Mouse (Mus musculus): ENCODE measurements around the gene Foxp1. TPM values are rescaled to one million over a fixed set of nuclear protein-coding genes. Genes with fewer than 3 reads are reported as not detected.

Gene Foxp1
- polyA plus RNA-seq, 1 experiment = 76.1 TPM

- no peak overlapping the region for H3K4me3 ChIP-seq (replicated peaks)
- no peaks in the 10 kb centered on the region for H3K9me3 ChIP-seq
- H3K27me3 ChIP-seq (replicated peaks) = no peaks in the 10 kb centered on the region
- H3K36me3 ChIP-seq (replicated peaks; ENCODE audit: low read length) = no peaks in the 10 kb centered on the region
- peaks cover 33% of the 10 kb centered on the region for H3K4me1 ChIP-seq
- TF ChIP-seq GATA1 (IDR thresholded peaks at IDR 0.05; ENCODE audit: borderline replicate concordance, low read length) (no peak), FLI1 (IDR thresholded peaks at IDR 0.05; ENCODE audit: low read length) (no peak)
Observed at GRCm38 (mm10) chr6:99199277-99199676, 323.2 kb downstream of the Foxp1 start.

GRCm38 (mm10) chr6:99193697-99194096 is 328.8 kb downstream of the Foxp1 start:
- Histone ChIP-seq H3K9me3 (no peaks in the 10 kb centered on the region), H3K4me1 (peaks cover 21% of the 10 kb centered on the region), H3K4me3 (replicated peaks) (no peak overlapping the region), H3K27me3 (replicated peaks) (no peaks in the 10 kb centered on the region), H3K36me3 (replicated peaks; ENCODE audit: low read length) (no peaks in the 10 kb centered on the region)
- no peak for TF ChIP-seq GATA1 (IDR thresholded peaks at IDR 0.05; ENCODE audit: borderline replicate concordance, low read length)
- no peak for TF ChIP-seq FLI1 (IDR thresholded peaks at IDR 0.05; ENCODE audit: low read length)

- Histone ChIP-seq H3K36me3 (replicated peaks; ENCODE audit: low read length) (no peaks in the 10 kb centered on the region), H3K9me3 (no peaks in the 10 kb centered on the region), H3K4me3 (replicated peaks) (no peak overlapping the region), H3K27me3 (replicated peaks) (no peaks in the 10 kb centered on the region), H3K4me1 (peaks cover 25% of the 10 kb centered on the region)
- TF ChIP-seq GATA1 (IDR thresholded peaks at IDR 0.05; ENCODE audit: borderline replicate concordance, low read length) (no peak), FLI1 (IDR thresholded peaks at IDR 0.05; ENCODE audit: low read length) (no peak)
Observed at GRCm38 (mm10) chr6:99191636-99192137, 330.8 kb downstream of the Foxp1 start.

- Histone ChIP-seq H3K9me3 (no peaks in the 10 kb centered on the region), H3K27me3 (replicated peaks) (no peaks in the 10 kb centered on the region), H3K4me3 (replicated peaks) (no peak overlapping the region), H3K36me3 (replicated peaks; ENCODE audit: low read length) (no peaks in the 10 kb centered on the region), H3K4me1 (peaks cover 25% of the 10 kb centered on the region)
- TF ChIP-seq GATA1 (IDR thresholded peaks at IDR 0.05; ENCODE audit: borderline replicate concordance, low read length) (no peak), FLI1 (IDR thresholded peaks at IDR 0.05; ENCODE audit: low read length) (no peak)
Observed at GRCm38 (mm10) chr6:99191041-99191635, 331.4 kb downstream of the Foxp1 start.

GRCm38 (mm10) chr6:99189967-99190366 is 332.6 kb downstream of the Foxp1 start:
- TF ChIP-seq FLI1 (IDR thresholded peaks at IDR 0.05; ENCODE audit: low read length) (no peak), GATA1 (IDR thresholded peaks at IDR 0.05; ENCODE audit: borderline replicate concordance, low read length) (no peak)
- Histone ChIP-seq H3K27me3 (replicated peaks) (no peaks in the 10 kb centered on the region), H3K36me3 (replicated peaks; ENCODE audit: low read length) (no peaks in the 10 kb centered on the region), H3K9me3 (no peaks in the 10 kb centered on the region), H3K4me1 (peaks cover 25% of the 10 kb centered on the region), H3K4me3 (replicated peaks) (no peak overlapping the region)

DNA sequence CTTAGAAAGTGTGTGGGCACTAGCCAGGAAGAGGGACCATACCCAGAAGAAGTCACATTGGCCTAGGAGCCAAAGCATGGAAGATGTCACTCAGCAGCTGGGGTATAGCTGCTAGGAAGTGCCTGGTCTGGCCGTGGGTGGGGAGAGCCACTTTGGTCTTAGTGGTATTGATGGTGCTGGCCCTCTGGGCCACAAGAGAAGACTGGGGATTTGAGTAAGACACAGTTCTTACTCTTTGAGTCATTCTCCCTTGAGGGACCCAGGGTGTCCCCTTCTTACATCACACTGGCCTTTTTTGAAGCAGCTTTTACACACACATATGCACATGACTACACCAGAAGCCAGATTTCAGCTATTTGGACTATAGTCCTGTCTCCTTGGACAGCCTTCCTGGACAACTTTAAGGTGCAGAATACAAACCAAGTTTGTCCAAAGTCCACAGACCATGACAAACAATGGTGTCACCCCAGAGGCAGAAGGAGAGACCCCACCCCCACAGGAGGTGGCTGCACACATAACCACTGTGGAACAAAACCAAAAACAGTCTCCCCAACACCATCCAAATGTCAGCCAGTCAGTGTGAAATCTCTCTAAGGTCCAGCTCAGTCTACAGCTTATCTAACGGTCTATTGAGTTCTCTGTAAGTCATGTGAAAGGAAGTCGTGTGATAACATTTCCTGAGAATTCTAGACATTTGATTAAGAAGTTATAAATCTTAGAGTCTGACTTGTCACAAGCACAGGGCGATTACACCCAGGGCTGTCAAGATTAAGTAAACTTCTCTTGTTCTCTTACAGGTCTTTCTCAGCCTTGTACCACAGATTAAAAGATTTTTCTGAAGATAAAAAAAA is 333.9 kb downstream of the Foxp1 start:
- H3K36me3 ChIP-seq (replicated peaks; ENCODE audit: low read length) = no peaks in the 10 kb centered on the region
- H3K27me3 ChIP-seq (replicated peaks) = no peaks in the 10 kb centered on the region
- H3K4me3 ChIP-seq (replicated peaks) = no peak overlapping the region
- H3K4me1 ChIP-seq = peaks cover 18% of the 10 kb centered on the region
- no peaks in the 10 kb centered on the region for H3K9me3 ChIP-seq
- TF ChIP-seq FLI1 (IDR thresholded peaks at IDR 0.05; ENCODE audit: low read length) = no peak
- no peak for TF ChIP-seq GATA1 (IDR thresholded peaks at IDR 0.05; ENCODE audit: borderline replicate concordance, low read length)

DNA sequence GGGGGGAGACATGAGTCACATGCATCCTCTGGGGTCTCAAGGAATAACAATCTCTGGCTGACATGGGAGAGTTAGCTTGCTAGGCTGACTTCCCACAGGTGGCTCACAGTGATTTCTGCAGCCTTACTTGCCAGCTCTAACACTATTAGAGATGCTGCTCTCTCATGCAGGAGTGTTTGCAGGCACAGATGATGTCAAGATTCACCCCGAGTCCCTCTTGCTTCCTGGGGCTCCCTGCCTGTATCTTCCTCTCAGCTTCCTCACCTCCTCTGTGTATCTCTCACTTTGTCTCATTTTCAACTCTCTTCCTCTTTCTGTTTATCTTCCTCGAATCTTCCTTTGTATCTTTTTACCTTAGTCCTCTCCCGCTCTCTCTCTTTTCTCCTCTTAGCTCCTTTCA is 334.6 kb downstream of the Foxp1 start:
- no peaks in the 10 kb centered on the region for H3K9me3 ChIP-seq
- H3K4me3 ChIP-seq (replicated peaks) = no peak overlapping the region
- no peaks in the 10 kb centered on the region for H3K27me3 ChIP-seq (replicated peaks)
- no peak for TF ChIP-seq GATA1 (IDR thresholded peaks at IDR 0.05; ENCODE audit: borderline replicate concordance, low read length)
- peaks cover 17% of the 10 kb centered on the region for H3K4me1 ChIP-seq
- no peaks in the 10 kb centered on the region for H3K36me3 ChIP-seq (replicated peaks; ENCODE audit: low read length)

GRCm38 (mm10) chr6:99187415-99187814 is 335.1 kb downstream of the Foxp1 start:
- TF ChIP-seq GATA1 (IDR thresholded peaks at IDR 0.05; ENCODE audit: borderline replicate concordance, low read length) (no peak), FLI1 (IDR thresholded peaks at IDR 0.05; ENCODE audit: low read length) (no peak)

GRCm38 (mm10) chr6:99186569-99186968 is 336.0 kb downstream of the Foxp1 start:
- Histone ChIP-seq H3K27me3 (replicated peaks) (no peaks in the 10 kb centered on the region), H3K36me3 (replicated peaks; ENCODE audit: low read length) (no peaks in the 10 kb centered on the region), H3K4me3 (replicated peaks) (no peak overlapping the region), H3K9me3 (no peaks in the 10 kb centered on the region), H3K4me1 (peaks cover 15% of the 10 kb centered on the region)
- TF ChIP-seq GATA1 (IDR thresholded peaks at IDR 0.05; ENCODE audit: borderline replicate concordance, low read length) (no peak), FLI1 (IDR thresholded peaks at IDR 0.05; ENCODE audit: low read length) (no peak)

More at GRCm38 (mm10) chr6:99187415-99187814, 335.1 kb downstream of the Foxp1 start:
- Histone ChIP-seq H3K27me3 (replicated peaks) (no peaks in the 10 kb centered on the region), H3K4me1 (peaks cover 17% of the 10 kb centered on the region), H3K9me3 (no peaks in the 10 kb centered on the region), H3K4me3 (replicated peaks) (no peak overlapping the region), H3K36me3 (replicated peaks; ENCODE audit: low read length) (no peaks in the 10 kb centered on the region)

DNA sequence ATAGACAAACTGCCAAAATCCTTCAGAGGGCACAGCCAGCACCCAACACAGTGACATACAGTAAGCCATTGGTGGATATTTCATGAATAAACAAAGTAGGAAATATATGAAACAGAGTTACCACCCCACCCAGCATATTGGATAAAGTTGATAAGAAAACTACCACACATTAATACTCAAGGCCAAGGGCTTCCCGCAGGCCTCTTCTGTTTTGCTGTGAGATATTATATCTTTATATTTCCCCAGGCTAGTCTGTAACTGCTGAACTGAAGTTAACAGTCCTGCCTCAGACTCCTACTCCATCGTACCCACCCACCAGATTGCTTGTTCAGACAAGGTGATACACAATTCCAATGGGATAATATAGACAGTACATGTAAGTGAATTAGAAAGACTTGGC is 336.7 kb downstream of the Foxp1 start:
- TF ChIP-seq FLI1 (IDR thresholded peaks at IDR 0.05; ENCODE audit: low read length) = no peak
- no peak for TF ChIP-seq GATA1 (IDR thresholded peaks at IDR 0.05; ENCODE audit: borderline replicate concordance, low read length)

More for the DNA sequence above, 336.7 kb downstream of the Foxp1 start:
- Histone ChIP-seq H3K36me3 (replicated peaks; ENCODE audit: low read length) (no peaks in the 10 kb centered on the region), H3K4me1 (peaks cover 11% of the 10 kb centered on the region), H3K9me3 (no peaks in the 10 kb centered on the region), H3K27me3 (replicated peaks) (no peaks in the 10 kb centered on the region), H3K4me3 (replicated peaks) (no peak overlapping the region)
